Mouse (Mus musculus) kidney, postnatal 36 days (tissue): ENCODE data around the gene Ms4a2.

Experiments used
- DNase-seq, 2 experiments: peaks; one replicate each; pipeline ENCODE4 v3.0.0; 2021 to 2022; ENCODE audit warnings: mixed read lengths in 2 of 2

The Ms4a2 gene

DNA sequence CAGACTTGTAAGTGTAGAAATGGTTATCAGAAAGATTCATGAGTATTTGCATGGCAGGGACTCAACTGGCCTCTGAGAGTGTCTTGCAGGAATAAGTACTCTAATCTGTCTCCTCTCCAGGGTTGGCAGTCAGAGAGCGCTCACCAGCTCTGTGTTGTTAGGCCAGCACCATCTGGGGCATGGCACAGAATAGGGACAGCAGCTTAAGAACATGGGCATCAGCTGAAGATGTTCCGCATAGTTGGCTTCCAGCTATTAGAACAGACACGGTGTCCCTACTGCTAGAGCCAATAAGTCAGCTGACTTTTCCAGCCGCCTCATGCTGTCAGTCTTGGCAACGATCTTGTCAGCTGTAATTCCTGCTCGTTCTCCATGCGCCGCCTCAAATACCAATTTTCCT lies 48.6 kb downstream of the Ms4a2 start:
- DNase-seq = peak in 1 of 2 experiments; percentile 1
